Mouse (Mus musculus) embryonic fibroblast, embryonic 13.5 days (primary cell): ENCODE measurements around the gene Pklr. TPM values are rescaled to one million over a fixed set of nuclear protein-coding genes. Genes with fewer than 3 reads are reported as not detected.

ENCODE experiments used
- H3K27ac ChIP-seq: 2 replicates; pipeline ENCODE4 v1.5.1; 2012; ENCODE audit warnings: low read length, control low read depth, inconsistent platforms; ENCODE audit not compliant: insufficient read depth
- H3K4me1 ChIP-seq: 2 replicates; pipeline ENCODE4 v1.6.1; 2011; ENCODE audit warnings: low read length; ENCODE audit not compliant: control insufficient read depth, insufficient read depth
- H3K4me3 ChIP-seq: 2 replicates; pipeline ENCODE4 v1.5.1; 2011; ENCODE audit warnings: mild to moderate bottlenecking, control low read depth, low read length; ENCODE audit not compliant: insufficient read depth
- CTCF ChIP-seq: IDR thresholded peaks from 2 replicates; pipeline ENCODE4 v1.5.1; 2011; ENCODE audit warnings: mild to moderate bottlenecking, control low read depth, low read length, moderate library complexity, borderline replicate concordance; ENCODE audit not compliant: insufficient read depth
- POLR2A ChIP-seq: IDR thresholded peaks from 2 replicates; pipeline ENCODE4 v1.6.1; 2011; ENCODE audit warnings: low read depth, mild to moderate bottlenecking, control low read depth, low read length, moderate library complexity
- polyA plus RNA-seq: library from polyadenylated mRNA; stranded (reverse); fragments of >200 nt; gene quantifications from 2 replicates; pipeline ENCODE4 v1.2.4, GENCODE M21; 2011; ENCODE audit warnings: low read depth; ENCODE audit not compliant: missing spikeins, insufficient read length

Gene Pklr
- polyA plus RNA-seq, 1 experiment = not detected

GRCm38 (mm10) chr3:89161786-89162185 is 25.8 kb downstream of the Pklr start:
- TF ChIP-seq POLR2A (no peak), CTCF (no peak)
- H3K27ac ChIP-seq = no peak overlapping the region
- H3K4me1 ChIP-seq = peaks cover 4% of the 10 kb centered on the region; the same call in 1 of the 2 replicates
- no peak overlapping the region for H3K4me3 ChIP-seq

DNA sequence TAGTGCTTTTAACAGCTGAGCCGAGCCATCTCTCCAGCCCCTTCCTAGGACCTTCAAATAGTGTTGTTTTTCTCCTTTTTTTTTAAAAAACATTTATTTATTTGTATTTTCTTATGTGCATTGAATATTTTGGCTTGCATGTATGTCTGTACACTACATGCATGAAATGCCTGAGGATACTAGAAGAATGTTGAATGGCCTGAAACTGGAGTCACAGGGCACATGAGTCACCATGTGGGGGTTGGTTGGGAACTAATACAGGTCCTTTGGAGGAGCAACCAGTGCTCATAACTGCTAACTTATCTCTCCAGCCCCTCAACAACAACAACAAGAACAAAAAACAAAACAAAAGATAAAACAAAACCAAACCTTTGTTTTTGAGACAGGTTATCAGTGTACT is 27.2 kb downstream of the Pklr start:
- TF ChIP-seq POLR2A = no peak
- Histone ChIP-seq H3K4me1 (peaks cover 4% of the 10 kb centered on the region; the same call in 1 of the 2 replicates), H3K4me3 (no peak overlapping the region), H3K27ac (peak overlapping the region; percentile 51; the same call in 1 of the 2 replicates)

DNA sequence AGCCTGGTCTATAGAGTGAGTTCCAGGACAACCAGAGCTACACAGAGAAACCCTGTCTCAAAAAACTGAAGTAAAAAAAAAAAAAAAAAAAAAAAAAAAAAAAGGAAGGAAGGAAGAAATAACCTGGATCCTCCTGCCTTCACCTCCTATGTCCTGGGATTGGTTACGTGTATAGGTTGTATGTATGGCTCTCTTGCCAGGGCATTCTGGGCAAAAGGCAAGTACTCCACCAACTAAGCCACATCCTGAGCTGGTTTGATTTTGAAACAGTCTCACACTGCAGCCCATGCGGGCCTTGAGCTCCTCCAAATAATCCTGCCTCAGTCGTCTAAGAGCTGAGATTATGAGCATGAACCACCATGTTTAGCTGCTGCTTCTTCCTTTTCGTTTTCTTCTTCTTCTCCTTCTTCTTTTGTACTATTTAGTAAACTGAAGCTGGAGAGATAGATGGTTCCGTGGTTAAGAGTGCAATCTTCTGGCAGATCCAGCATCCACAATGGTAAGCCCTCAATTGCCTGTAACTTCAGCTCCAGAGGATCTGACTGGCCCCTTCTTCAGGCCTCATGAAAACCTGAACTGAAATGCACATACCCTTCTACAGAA is 27.8 kb downstream of the Pklr start:
- Histone ChIP-seq H3K27ac (peak overlapping the region; percentile 91), H3K4me1 (peaks cover 4% of the 10 kb centered on the region; the same call in 1 of the 2 replicates), H3K4me3 (0 out of 2 replicates have a peak overlapping the region, but pooled peaks have one; percentile 58)
- TF ChIP-seq POLR2A (no peak), CTCF (no peak)

DNA sequence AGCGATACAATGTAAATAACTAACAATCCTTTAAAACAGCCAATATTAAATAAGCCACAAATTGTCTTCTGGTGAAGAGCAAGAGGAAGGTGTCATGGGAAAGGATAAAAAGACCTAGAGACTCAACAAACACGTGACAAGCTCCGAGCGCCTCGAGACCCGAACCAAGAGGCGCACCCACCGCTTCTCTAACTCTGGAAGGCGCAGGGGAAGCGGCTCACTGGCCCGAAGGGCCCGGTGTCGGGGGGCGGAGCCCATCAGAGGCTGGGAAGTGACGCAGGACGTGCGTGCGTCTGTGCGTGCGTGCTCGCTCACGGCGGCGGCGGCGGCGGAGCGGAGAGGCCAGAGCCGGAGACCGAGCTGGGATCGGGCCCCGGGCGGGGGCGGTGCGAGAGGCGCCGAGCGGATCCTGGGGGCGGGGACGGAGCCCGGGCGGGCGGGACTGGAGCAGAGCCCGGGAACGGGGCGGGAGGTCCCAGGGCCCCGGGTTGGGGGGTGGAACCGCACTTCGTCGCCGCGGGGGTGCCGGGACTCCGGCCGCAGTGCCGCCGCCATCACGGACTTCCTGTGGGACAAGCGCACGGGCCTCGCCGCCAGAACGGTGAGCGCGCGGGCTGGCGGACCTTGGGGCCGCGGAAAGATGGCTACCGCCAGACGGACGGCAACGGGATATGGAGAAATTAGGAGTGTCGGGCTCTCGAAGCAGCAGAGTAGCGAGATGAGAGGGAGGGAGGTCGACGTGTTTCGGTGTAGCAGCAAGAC is 28.7 kb downstream of the Pklr start, which contains the start of gene Clk2:
Gene Clk2, plus strand, starts transcription at position 290 of the 762 bp plus-strand sequence.
- Histone ChIP-seq H3K4me3 (peak within 1 kb of the TSS; percentile 86), H3K27ac (peak within 1 kb of the TSS; percentile 91), H3K4me1 (peaks cover 4% of the 10 kb centered on the region; the same call in 1 of the 2 replicates)
- TF ChIP-seq CTCF (no peak), POLR2A (peak; percentile 90)

DNA sequence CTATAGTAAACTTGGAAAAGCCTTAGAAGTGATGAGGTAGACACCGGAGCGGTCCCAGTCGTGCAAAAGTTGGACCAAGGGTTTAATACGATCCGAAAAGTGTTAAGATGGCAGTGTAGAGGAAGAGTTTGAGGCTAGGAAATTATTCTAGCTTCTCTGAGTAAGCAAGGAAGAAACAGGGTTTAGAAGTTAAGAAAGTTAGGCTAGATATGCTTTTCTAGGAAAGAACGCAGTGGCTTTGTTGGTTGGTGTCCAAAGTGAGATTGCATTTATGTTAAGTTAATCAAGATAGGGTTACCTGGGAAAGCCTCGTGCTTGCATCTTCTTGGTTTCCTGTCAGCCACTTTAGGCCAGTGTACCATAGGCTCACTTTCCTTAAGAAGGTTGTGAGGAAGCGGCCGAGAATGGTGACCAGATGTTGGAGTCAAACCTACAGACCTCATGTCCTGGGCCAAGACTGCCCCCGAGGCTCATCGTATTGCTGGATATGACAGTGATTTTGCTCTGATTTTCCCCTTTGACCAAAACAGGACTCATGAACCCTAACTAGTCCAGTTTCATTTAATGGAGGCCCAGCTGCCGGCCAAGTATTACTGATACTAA is 29.4 kb downstream of the Pklr start:
- TF ChIP-seq POLR2A (no peak), CTCF (no peak)
- Histone ChIP-seq H3K4me3 (peak overlapping the region; percentile 86), H3K27ac (peak overlapping the region; percentile 67), H3K4me1 (peaks cover 4% of the 10 kb centered on the region; the same call in 1 of the 2 replicates)

DNA sequence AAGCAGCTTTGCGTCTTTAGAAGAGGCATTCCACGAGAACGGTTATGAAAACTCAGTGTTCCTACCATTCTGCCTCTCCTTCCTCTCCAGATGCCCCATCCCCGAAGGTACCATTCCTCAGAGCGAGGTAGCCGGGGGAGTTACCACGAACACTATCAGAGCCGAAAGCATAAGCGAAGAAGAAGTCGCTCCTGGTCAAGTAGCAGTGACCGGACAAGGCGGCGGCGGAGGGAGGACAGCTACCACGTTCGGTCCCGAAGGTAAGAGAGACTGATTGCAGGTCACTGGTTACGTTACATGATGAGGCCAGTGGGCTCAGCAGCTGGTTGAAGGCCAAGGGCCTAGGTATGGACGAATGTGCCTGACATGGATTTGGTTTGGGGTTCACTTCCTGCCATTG is 31.0 kb downstream of the Pklr start:
- H3K4me1 ChIP-seq = peaks cover 4% of the 10 kb centered on the region; the same call in 1 of the 2 replicates
- H3K27ac ChIP-seq = no peak overlapping the region
- H3K4me3 ChIP-seq = no peak overlapping the region
- TF ChIP-seq CTCF (no peak), POLR2A (0 out of 2 replicates have a peak, but pooled peaks have one; percentile 16)

GRCm38 (mm10) chr3:89174844-89175243 is 38.9 kb downstream of the Pklr start:
- H3K27ac ChIP-seq = no peak overlapping the region
- H3K4me3 ChIP-seq = no peak overlapping the region
- H3K4me1 ChIP-seq = peaks cover 2% of the 10 kb centered on the region; the same call in 1 of the 2 replicates
- TF ChIP-seq POLR2A = no peak
- TF ChIP-seq CTCF = no peak

- H3K4me1 ChIP-seq = peaks cover 2% of the 10 kb centered on the region; the same call in 1 of the 2 replicates
- H3K27ac ChIP-seq = no peak overlapping the region
- H3K4me3 ChIP-seq = no peak overlapping the region
- TF ChIP-seq POLR2A (no peak), CTCF (no peak)
These were observed 39.6 kb downstream of the Pklr start for GRCm38 (mm10) chr3:89175544-89175943.

GRCm38 (mm10) chr3:89176421-89176820 is 40.5 kb downstream of the Pklr start:
- Histone ChIP-seq H3K27ac (no peak overlapping the region), H3K4me3 (no peak overlapping the region), H3K4me1 (peaks cover 2% of the 10 kb centered on the region; the same call in 1 of the 2 replicates)
- TF ChIP-seq POLR2A (no peak), CTCF (no peak)

DNA sequence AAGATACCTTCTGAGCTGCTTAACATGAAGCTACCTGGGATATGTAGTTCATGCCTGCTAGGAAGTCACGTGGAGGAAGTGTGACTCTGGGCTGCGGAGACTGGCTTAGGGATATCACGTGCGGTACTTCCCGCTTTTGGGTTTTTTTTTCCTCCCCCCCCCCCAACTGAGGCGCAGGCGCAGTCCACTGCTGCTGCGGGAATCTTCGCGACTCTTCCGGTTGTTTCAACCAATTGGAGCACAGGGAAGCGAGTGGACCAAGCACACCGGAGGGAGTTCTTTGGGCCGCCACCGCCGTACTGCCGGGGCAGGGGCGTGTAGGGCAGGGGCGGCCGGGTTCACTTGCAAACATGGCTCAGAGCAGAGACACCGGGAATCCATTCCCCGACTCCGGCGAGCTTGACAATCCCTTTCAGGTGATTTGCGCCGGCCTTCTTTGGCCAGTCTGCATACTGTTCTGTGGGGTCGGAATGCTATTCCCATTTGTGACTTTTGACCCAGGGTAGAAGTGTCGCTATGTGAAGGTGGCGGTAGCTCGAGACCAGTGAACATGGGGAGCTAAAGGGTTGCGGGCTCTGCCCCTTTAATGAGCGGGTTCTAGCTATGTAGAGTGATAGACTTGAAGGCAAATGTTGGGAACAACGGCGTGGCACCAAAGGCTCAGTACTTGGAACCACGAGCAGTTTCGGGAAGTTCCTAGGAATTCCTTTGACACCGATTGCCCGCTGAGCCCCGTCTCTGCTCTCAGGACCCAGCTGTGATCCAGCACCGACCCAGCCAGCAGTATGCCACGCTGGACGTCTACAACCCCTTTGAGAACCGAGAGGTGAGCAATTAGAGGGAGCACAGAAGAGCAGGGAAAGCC is 41.5 kb downstream of the Pklr start, which contains the start of gene Scamp3:
Gene Scamp3, plus strand, starts transcription at position 232 of the 865 bp plus-strand sequence.
- Histone ChIP-seq H3K27ac (peak within 1 kb of the TSS; percentile 59), H3K4me3 (peak within 1 kb of the TSS; percentile 89), H3K4me1 (peaks cover 2% of the 10 kb centered on the region; the same call in 1 of the 2 replicates)
- TF ChIP-seq POLR2A = peak; percentile 73
- TF ChIP-seq CTCF = no peak
